Mouse (Mus musculus): ENCODE results near the gene Cnnm4. TPM values are rescaled to one million over a fixed set of nuclear protein-coding genes. Genes with fewer than 3 reads are reported as not detected.

Cnnm4 gene
- polyA plus RNA-seq, 1 experiment from 2014 or later, result 15.3 TPM

- Histone ChIP-seq H3K36me3 (peaks cover 25% of the 10 kb centered on the region), H3K9me3 (no peaks in the 10 kb centered on the region), H3K27me3 (no peaks in the 10 kb centered on the region), H3K27ac (no peak overlapping the region), H3K4me2 (no peak overlapping the region), H3K9ac (no peak overlapping the region), H3K4me3 (no peak overlapping the region), H3K4me1 (peaks cover 13% of the 10 kb centered on the region)
- ATAC-seq (ENCODE audit: insufficient number of reproducible peaks, low FRiP score, low TSS enrichment, low read depth), result no peak
- whole genome bisulfite sequencing, result 72% methylated on average over 2 of the region's 2 CpGs
Measured at GRCm38 (mm10) chr1:36497312-36497711, 25.9 kb downstream of the Cnnm4 start.

GRCm38 (mm10) chr1:36501261-36501660, 29.8 kb downstream of the Cnnm4 start:
- no peak overlapping the region for H3K4me2 ChIP-seq
- no peak overlapping the region for H3K27ac ChIP-seq
- H3K36me3 ChIP-seq, result peaks cover 49% of the 10 kb centered on the region
- no peak for ATAC-seq (ENCODE audit: insufficient number of reproducible peaks, low FRiP score, low TSS enrichment, low read depth)
- H3K4me3 ChIP-seq, result no peak overlapping the region
- H3K4me1 ChIP-seq, result no peaks in the 10 kb centered on the region
- H3K9me3 ChIP-seq, result no peaks in the 10 kb centered on the region
- H3K9ac ChIP-seq, result no peak overlapping the region
- 5% methylated on average over 3 of the region's 3 CpGs for WGBS
- no peaks in the 10 kb centered on the region for H3K27me3 ChIP-seq

- Histone ChIP-seq H3K4me3 (no peak overlapping the region), H3K9ac (no peak overlapping the region), H3K4me2 (no peak overlapping the region), H3K4me1 (peaks cover 6% of the 10 kb centered on the region), H3K27ac (no peak overlapping the region), H3K36me3 (peaks cover 29% of the 10 kb centered on the region), H3K27me3 (no peaks in the 10 kb centered on the region), H3K9me3 (no peaks in the 10 kb centered on the region)
- 74% methylated on average over 5 of the region's 5 CpGs for WGBS
- no peak for ATAC-seq (ENCODE audit: insufficient number of reproducible peaks, low FRiP score, low TSS enrichment, low read depth)
Measured at GRCm38 (mm10) chr1:36508238-36508637, 36.8 kb downstream of the Cnnm4 start.

- Histone ChIP-seq H3K27me3 (no peaks in the 10 kb centered on the region), H3K36me3 (peaks cover 17% of the 10 kb centered on the region), H3K4me2 (peak within 1 kb of the TSS; percentile 83), H3K4me3 (peak within 1 kb of the TSS; percentile 97), H3K9me3 (no peaks in the 10 kb centered on the region), H3K4me1 (peaks cover 28% of the 10 kb centered on the region), H3K9ac (peak within 1 kb of the TSS; percentile 76), H3K27ac (peak within 1 kb of the TSS; percentile 100)
- WGBS, result 2% methylated on average over 51 of the region's 51 CpGs
- peak; percentile 97 for ATAC-seq (ENCODE audit: insufficient number of reproducible peaks, low FRiP score, low TSS enrichment, low read depth)
Measured at GRCm38 (mm10) chr1:36511289-36512021, 40.0 kb downstream of the Cnnm4 start, which contains the start of gene Cnnm3. Cnnm3 (plus strand) TSS chr1:36511867.

GRCm38 (mm10) chr1:36512089-36512965, 40.9 kb downstream of the Cnnm4 start:
- peaks cover 17% of the 10 kb centered on the region for H3K36me3 ChIP-seq
- ATAC-seq (ENCODE audit: insufficient number of reproducible peaks, low FRiP score, low TSS enrichment, low read depth), result peak; percentile 65
- WGBS, result 0% methylated on average over 95 of the region's 126 CpGs

GRCm38 (mm10) chr1:36512966-36513280, 41.5 kb downstream of the Cnnm4 start:
- H3K9me3 ChIP-seq, result no peaks in the 10 kb centered on the region
- 1% methylated on average over 16 of the region's 16 CpGs for WGBS
- peak overlapping the region; percentile 97 for H3K4me3 ChIP-seq
- no peak for ATAC-seq (ENCODE audit: insufficient number of reproducible peaks, low FRiP score, low TSS enrichment, low read depth)
- peak overlapping the region; percentile 76 for H3K9ac ChIP-seq
- peaks cover 28% of the 10 kb centered on the region for H3K4me1 ChIP-seq
- H3K36me3 ChIP-seq, result peaks cover 12% of the 10 kb centered on the region
- H3K4me2 ChIP-seq, result peak overlapping the region; percentile 83
- peak overlapping the region; percentile 100 for H3K27ac ChIP-seq
- H3K27me3 ChIP-seq, result no peaks in the 10 kb centered on the region

More at GRCm38 (mm10) chr1:36512089-36512965, 40.9 kb downstream of the Cnnm4 start:
- peaks cover 28% of the 10 kb centered on the region for H3K4me1 ChIP-seq
- peak overlapping the region; percentile 83 for H3K4me2 ChIP-seq
- no peaks in the 10 kb centered on the region for H3K9me3 ChIP-seq
- no peaks in the 10 kb centered on the region for H3K27me3 ChIP-seq
- peak overlapping the region; percentile 100 for H3K27ac ChIP-seq
- peak overlapping the region; percentile 76 for H3K9ac ChIP-seq
- peak overlapping the region; percentile 97 for H3K4me3 ChIP-seq

GRCm38 (mm10) chr1:36513310-36513709, 41.9 kb downstream of the Cnnm4 start:
- WGBS, result 6% methylated on average over 1 of the region's 1 CpGs
- peak overlapping the region; percentile 76; the same call in 1 of the 2 replicates for H3K9ac ChIP-seq
- no peak for ATAC-seq (ENCODE audit: insufficient number of reproducible peaks, low FRiP score, low TSS enrichment, low read depth)
- H3K4me3 ChIP-seq, result peak overlapping the region; percentile 97
- H3K4me2 ChIP-seq, result peak overlapping the region; percentile 83
- no peaks in the 10 kb centered on the region for H3K27me3 ChIP-seq
- H3K4me1 ChIP-seq, result peaks cover 28% of the 10 kb centered on the region
- H3K9me3 ChIP-seq, result no peaks in the 10 kb centered on the region
- H3K36me3 ChIP-seq, result peaks cover 16% of the 10 kb centered on the region
- H3K27ac ChIP-seq, result no peak overlapping the region

- Histone ChIP-seq H3K9me3 (no peaks in the 10 kb centered on the region), H3K9ac (no peak overlapping the region), H3K36me3 (peaks cover 20% of the 10 kb centered on the region), H3K27me3 (no peaks in the 10 kb centered on the region), H3K4me3 (peak overlapping the region; percentile 97), H3K27ac (no peak overlapping the region), H3K4me2 (peak overlapping the region; percentile 83), H3K4me1 (peaks cover 28% of the 10 kb centered on the region)
- no peak for ATAC-seq (ENCODE audit: insufficient number of reproducible peaks, low FRiP score, low TSS enrichment, low read depth)
- 56% methylated on average over 2 of the region's 2 CpGs for WGBS
Measured at GRCm38 (mm10) chr1:36513718-36514117, 42.3 kb downstream of the Cnnm4 start.

- ATAC-seq (ENCODE audit: insufficient number of reproducible peaks, low FRiP score, low TSS enrichment, low read depth), result no peak
- H3K27me3 ChIP-seq, result no peaks in the 10 kb centered on the region
- H3K9ac ChIP-seq, result no peak overlapping the region
- no peak overlapping the region for H3K27ac ChIP-seq
- no peak overlapping the region for H3K4me3 ChIP-seq
- H3K4me2 ChIP-seq, result no peak overlapping the region
- 83% methylated on average over 3 of the region's 3 CpGs for WGBS
- no peaks in the 10 kb centered on the region for H3K9me3 ChIP-seq
- peaks cover 38% of the 10 kb centered on the region for H3K4me1 ChIP-seq
- peaks cover 61% of the 10 kb centered on the region for H3K36me3 ChIP-seq
Measured at GRCm38 (mm10) chr1:36518259-36518658, 46.8 kb downstream of the Cnnm4 start.

GRCm38 (mm10) chr1:36519626-36520025, 48.2 kb downstream of the Cnnm4 start:
- no peak overlapping the region for H3K4me2 ChIP-seq
- peaks cover 35% of the 10 kb centered on the region for H3K4me1 ChIP-seq
- no peak overlapping the region for H3K27ac ChIP-seq
- peaks cover 71% of the 10 kb centered on the region for H3K36me3 ChIP-seq
- no peak overlapping the region for H3K9ac ChIP-seq
- no peaks in the 10 kb centered on the region for H3K9me3 ChIP-seq
- WGBS, result 83% methylated on average over 11 of the region's 11 CpGs
- no peak overlapping the region for H3K4me3 ChIP-seq
- ATAC-seq (ENCODE audit: insufficient number of reproducible peaks, low FRiP score, low TSS enrichment, low read depth), result no peak
- H3K27me3 ChIP-seq, result no peaks in the 10 kb centered on the region

- Histone ChIP-seq H3K4me2 (no peak overlapping the region), H3K27ac (peak overlapping the region; percentile 27; the same call in 1 of the 2 replicates), H3K4me3 (no peak overlapping the region), H3K36me3 (peaks cover 74% of the 10 kb centered on the region), H3K9me3 (no peaks in the 10 kb centered on the region), H3K4me1 (peaks cover 26% of the 10 kb centered on the region), H3K27me3 (no peaks in the 10 kb centered on the region), H3K9ac (no peak overlapping the region)
- no peak for ATAC-seq (ENCODE audit: insufficient number of reproducible peaks, low FRiP score, low TSS enrichment, low read depth)
- 86% methylated on average over 7 of the region's 7 CpGs for WGBS
Measured at GRCm38 (mm10) chr1:36522210-36522609, 50.8 kb downstream of the Cnnm4 start.
